Mouse (Mus musculus) small intestine, adult 2 months (tissue): ENCODE data around the gene Fastkd1. TPM values are rescaled to one million over a fixed set of nuclear protein-coding genes. Genes with fewer than 3 reads are reported as not detected.
"Not testable (repeated sequence)": the region's sequence is repeated elsewhere in the genome, so short reads cannot be mapped to it uniquely, and the experiment has no call there.

Experiments used
- H3K27ac ChIP-seq: fragments of 200-500 bp; 2 replicates; pipeline ENCODE4 v1.5.1; 2012; ENCODE audit warnings: low read depth, low read length, control low read depth, inconsistent platforms; ENCODE audit not compliant: insufficient read depth
- H3K27me3 ChIP-seq: fragments of 200-500 bp; 2 replicates; pipeline ENCODE4 v1.6.1; 2012; ENCODE audit warnings: mild to moderate bottlenecking, moderate library complexity, low read length, inconsistent platforms; ENCODE audit not compliant: control insufficient read depth, insufficient read depth
- H3K36me3 ChIP-seq: fragments of 200-500 bp; 2 replicates; pipeline ENCODE4 v1.6.1; 2012; ENCODE audit warnings: mild to moderate bottlenecking, low read length, control low read depth, inconsistent platforms; ENCODE audit not compliant: control insufficient read depth, insufficient read depth
- H3K4me1 ChIP-seq: fragments of 200-500 bp; 2 replicates; pipeline ENCODE4 v1.6.1; 2012; ENCODE audit warnings: low read length, inconsistent platforms, mixed read lengths; ENCODE audit not compliant: control insufficient read depth, insufficient read depth, insufficient read length
- H3K4me3 ChIP-seq: fragments of 200-500 bp; 2 replicates; pipeline ENCODE4 v1.5.1; 2012; ENCODE audit warnings: low read depth, mild to moderate bottlenecking, control low read depth, inconsistent platforms, low read length, moderate library complexity
- CTCF ChIP-seq: fragments of 200-500 bp; IDR thresholded peaks from 2 replicates; pipeline ENCODE4 v1.5.1; 2012; ENCODE audit warnings: low read depth, mild to moderate bottlenecking, control low read depth, inconsistent platforms, low read length, moderate library complexity, mixed read lengths; ENCODE audit not compliant: insufficient replicate concordance, insufficient read length; ENCODE audit errors: extremely low read depth
- POLR2A ChIP-seq: fragments of 200-500 bp; IDR thresholded peaks from 2 replicates; pipeline ENCODE4 v1.6.1; 2012; ENCODE audit warnings: low read depth, mild to moderate bottlenecking, control low read depth, inconsistent platforms, low read length, moderate library complexity
- WGBS: fragments of 180-500 bp; shearing (Covaris S2); methylation state at CpG from one replicate; pipeline ENCODE4 v1.1.7; 2018; 5-methylcytosine and 5-hydroxymethylcytosine counted together
- polyA plus RNA-seq: library from polyadenylated mRNA; depleted of rRNA; stranded (reverse); fragments of >200 nt; gene quantifications from 2 replicates; pipeline ENCODE4 v1.2.3, GENCODE M21; 2012; rRNA removed

The Fastkd1 gene
- polyA plus RNA-seq, 1 experiment = 1.1 TPM

- peaks cover 2% of the 10 kb centered on the region; the same call in 1 of the 2 replicates for H3K4me1 ChIP-seq
- no peaks in the 10 kb centered on the region for H3K27me3 ChIP-seq
- TF ChIP-seq CTCF (no peak), POLR2A (no peak)
- H3K36me3 ChIP-seq = no peaks in the 10 kb centered on the region
- no peak within 1 kb of the TSS for H3K27ac ChIP-seq
- 2% methylated on average over 43 of the region's 43 CpGs for WGBS
- peak within 1 kb of the TSS; percentile 87 for H3K4me3 ChIP-seq
These were observed 66.4 kb downstream of the Fastkd1 start, which contains the start of gene Bbs5 for GRCm38 (mm10) chr2:69646726-69647490. Gene Bbs5 (plus strand): TSS chr2:69647171.

- no peak overlapping the region for H3K27ac ChIP-seq
- H3K36me3 ChIP-seq = no peaks in the 10 kb centered on the region
- no peak overlapping the region for H3K4me3 ChIP-seq
- peaks cover 2% of the 10 kb centered on the region; the same call in 1 of the 2 replicates for H3K4me1 ChIP-seq
- TF ChIP-seq CTCF (no peak), POLR2A (no peak)
- no peaks in the 10 kb centered on the region for H3K27me3 ChIP-seq
- 82% methylated on average over 11 of the region's 11 CpGs for WGBS
These were observed 68.2 kb downstream of the Fastkd1 start for GRCm38 (mm10) chr2:69644968-69645617.

- Histone ChIP-seq H3K36me3 (no peaks in the 10 kb centered on the region), H3K27ac (no peak overlapping the region), H3K27me3 (no peaks in the 10 kb centered on the region), H3K4me1 (no peaks in the 10 kb centered on the region), H3K4me3 (no peak overlapping the region)
- WGBS = 63% methylated on average over 10 of the region's 10 CpGs
- TF ChIP-seq POLR2A = no peak
- TF ChIP-seq CTCF = no peak
These were observed 73.2 kb downstream of the Fastkd1 start for GRCm38 (mm10) chr2:69640100-69640499.

- not testable (repeated sequence) for H3K27me3 ChIP-seq, H3K36me3 ChIP-seq, H3K4me3 ChIP-seq, H3K27ac ChIP-seq, H3K4me1 ChIP-seq
- 76% methylated on average over 7 of the region's 7 CpGs for WGBS
These were observed 75.3 kb downstream of the Fastkd1 start for GRCm38 (mm10) chr2:69637989-69638388.

Other genes with a start within 250 kb of the Fastkd1 start
- 0.04 TPM in 1 of 2 replicates, not detected in the other for gene Lrp2, start 127.5 kb downstream of the Fastkd1 start, polyA plus RNA-seq
- gene Bbs5, start 66.3 kb downstream of the Fastkd1 start, polyA plus RNA-seq = not detected in 2 replicates
- not detected in 2 replicates for gene Klhl41, start 43.4 kb downstream of the Fastkd1 start, polyA plus RNA-seq
- gene Ppig, start 9.0 kb upstream of the Fastkd1 start, polyA plus RNA-seq = 0.20 and 0.30 TPM in 2 replicates
- not detected in 2 replicates for gene Ccdc173, start 76.1 kb upstream of the Fastkd1 start, polyA plus RNA-seq
- gene Phospho2, start 76.1 kb upstream of the Fastkd1 start, polyA plus RNA-seq = 77.7 and 94.4 TPM in 2 replicates
- gene Klhl23, start 108.4 kb upstream of the Fastkd1 start, polyA plus RNA-seq = 1.9 and 2.7 TPM in 2 replicates
- 0.28 and 0.36 TPM in 2 replicates for gene Ssb, start 148.0 kb upstream of the Fastkd1 start, polyA plus RNA-seq
- 0.61 and 2.3 TPM in 2 replicates for gene Mettl5, start 172.1 kb upstream of the Fastkd1 start, polyA plus RNA-seq
- 3.3 and 8.0 TPM in 2 replicates for gene Ubr3, start 183.7 kb upstream of the Fastkd1 start, polyA plus RNA-seq